ENCODE assay signal across 11 mouse cellular contexts in genomic region chr10:117916280-117916679, GRCm38 (mm10).
DNase-seq lines count a peak whose midpoint lies in the region; ATAC-seq lines count a peak whose summit lies in the region.
"Had no signal": no experiment of that assay in that cellular context is flagged by ENCODE, and none has a peak within 500 bp of the region (broad histone marks: within the 10 kb centered on the region; RNA-seq: fewer than 3 reads in every experiment).

No protein-coding gene starts in this region.

- no peaks in the 10 kb centered on the region for H3K9me3 ChIP-seq in liver, embryonic 11.5 days (ENCODE audit: control insufficient read depth, low read length)
- no peaks in the 10 kb centered on the region for H3K9me3 ChIP-seq in midbrain, embryonic 15.5 days
- no peaks in the 10 kb centered on the region for H3K9me3 ChIP-seq in embryonic facial prominence, embryonic 10.5 days
- H3K9me3 ChIP-seq: neural tube, embryonic 13.5 days had no signal

- H3K27me3 ChIP-seq in liver, embryonic 11.5 days (replicated peaks; ENCODE audit: control insufficient read depth, insufficient read depth, low read length), result no peaks in the 10 kb centered on the region
- H3K27me3 ChIP-seq in midbrain, embryonic 15.5 days (replicated peaks), result no peaks in the 10 kb centered on the region
- H3K27me3 ChIP-seq in embryonic facial prominence, embryonic 10.5 days (replicated peaks; ENCODE audit: low read depth, poor library complexity, severe bottlenecking), result no peaks in the 10 kb centered on the region
- H3K27me3 ChIP-seq: neural tube, embryonic 13.5 days had no signal

- H3K4me3 ChIP-seq in liver, embryonic 11.5 days (ENCODE audit: low read depth, low read length), result no peak overlapping the region
- H3K4me3 ChIP-seq in midbrain, embryonic 15.5 days, result no peak overlapping the region
- no peak overlapping the region for H3K4me3 ChIP-seq in embryonic facial prominence, embryonic 10.5 days
- H3K4me3 ChIP-seq: neural tube, embryonic 13.5 days had no signal

- 0 out of 2 replicates have a peak overlapping the region, but pooled peaks have one; percentile 3 for H3K4me2 ChIP-seq in liver, embryonic 11.5 days
- H3K4me2 ChIP-seq in midbrain, embryonic 15.5 days, result no peak overlapping the region
- H3K4me2 ChIP-seq: neural tube, embryonic 13.5 days had no signal

- peaks cover 3% of the 10 kb centered on the region; the same call in 1 of the 2 replicates for H3K4me1 ChIP-seq in liver, embryonic 11.5 days (replicated peaks; ENCODE audit: control insufficient read depth, insufficient read depth, low read length)
- H3K4me1 ChIP-seq in midbrain, embryonic 15.5 days, result no peaks in the 10 kb centered on the region
- peaks cover 4% of the 10 kb centered on the region; the same call in 1 of the 2 replicates for H3K4me1 ChIP-seq in embryonic facial prominence, embryonic 10.5 days
- H3K4me1 ChIP-seq: neural tube, embryonic 13.5 days had no signal

- H3K36me3 ChIP-seq in liver, embryonic 11.5 days (ENCODE audit: control insufficient read depth, insufficient read depth, low read length), result no peaks in the 10 kb centered on the region
- no peaks in the 10 kb centered on the region for H3K36me3 ChIP-seq in midbrain, embryonic 15.5 days (replicated peaks)
- no peaks in the 10 kb centered on the region for H3K36me3 ChIP-seq in embryonic facial prominence, embryonic 10.5 days (replicated peaks)
- H3K36me3 ChIP-seq: neural tube, embryonic 13.5 days had no signal

- no peak overlapping the region for H3K27ac ChIP-seq in liver, embryonic 11.5 days (ENCODE audit: low read depth, low read length)
- H3K27ac ChIP-seq in midbrain, embryonic 15.5 days, result no peak overlapping the region
- no peak overlapping the region for H3K27ac ChIP-seq in embryonic facial prominence, embryonic 10.5 days (replicated peaks)
- H3K27ac ChIP-seq: neural tube, embryonic 13.5 days had no signal

- ATAC-seq in frontal cortex, adult (ENCODE audit: low TSS enrichment), result peak; percentile 86
- ATAC-seq in liver, embryonic 11.5 days (replicated peaks; ENCODE audit: low FRiP score), result peak; percentile 81
- ATAC-seq in midbrain, embryonic 15.5 days (replicated peaks), result no peak
- ATAC-seq: inflammation-experienced regulatory T-cells, adult 6 months had no signal

- 17% methylated on average over 7 of the region's 7 CpGs for WGBS in liver, embryonic 11.5 days
- 71% methylated on average over 7 of the region's 7 CpGs for WGBS in midbrain, embryonic 15.5 days
- 58% methylated on average over 7 of the region's 7 CpGs for WGBS in embryonic facial prominence, embryonic 10.5 days

- DNase-seq in frontal cortex, postnatal 14 days (ENCODE audit: low spot score in 2 of 2), result no peak
- peak; percentile 62 for DNase-seq in urinary bladder, postnatal 14 days (ENCODE audit: low spot score)
- DNase-seq in urinary bladder, postnatal 10 days (ENCODE audit: low spot score), result no peak
- no peak for DNase-seq in liver, embryonic 11.5 days (ENCODE audit: low spot score)
- DNase-seq in layer of hippocampus, postnatal 25 days (ENCODE audit: extremely low spot score in 1 of 2, low spot score in 1 of 2), result no peak
- DNase-seq in embryonic facial prominence, embryonic 10.5 days (ENCODE audit: low spot score), result no peak
- DNase-seq: cerebellum, adult 8-10 months had no signal

- no peak overlapping the region for H3K9ac ChIP-seq in liver, embryonic 11.5 days (ENCODE audit: low read depth, low read length)
- H3K9ac ChIP-seq in midbrain, embryonic 15.5 days, result no peak overlapping the region
- H3K9ac ChIP-seq: neural tube, embryonic 13.5 days had no signal
